Mouse (Mus musculus) kidney, postnatal 0 days (tissue): ENCODE data around the gene Msmb. TPM values are rescaled to one million over a fixed set of nuclear protein-coding genes. Genes with fewer than 3 reads are reported as not detected.
"Not testable (repeated sequence)": the region's sequence is repeated elsewhere in the genome, so short reads cannot be mapped to it uniquely, and the experiment has no call there.

Experiments used
- ATAC-seq: fragments of 200-750 bp; cut with Nextera tagmentation; replicated peaks from 2 replicates; pipeline ENCODE4 v1.8.0; 2017; ENCODE audit warnings: low read depth, moderate number of reproducible peaks, moderate TSS enrichment, moderate library complexity; ENCODE audit not compliant: low FRiP score
- DNase-seq: peaks from one replicate; pipeline ENCODE4 v3.0.0-alpha.2; 2016; ENCODE audit warnings: low spot score
- H3K27ac ChIP-seq: fragments of 300-500 bp; sonication (generic); 2 replicates; pipeline ENCODE4 v1.5.1; 2014; ENCODE audit warnings: mild to moderate bottlenecking
- H3K27me3 ChIP-seq: fragments of 300-500 bp; sonication (generic); 2 replicates; pipeline ENCODE4 v1.6.1; 2014; ENCODE audit warnings: low read length, mixed read lengths; ENCODE audit not compliant: insufficient read depth
- H3K36me3 ChIP-seq: fragments of 300-500 bp; sonication (generic); 2 replicates; pipeline ENCODE4 v1.6.1; 2014; ENCODE audit warnings: low read length, mixed read lengths; ENCODE audit not compliant: insufficient read depth
- H3K4me1 ChIP-seq: fragments of 300-500 bp; sonication (generic); replicated peaks from 2 replicates; pipeline ENCODE4 v1.6.1; 2014; ENCODE audit warnings: antibody characterized with exemption, low read length, mixed read lengths; ENCODE audit not compliant: insufficient read depth
- H3K4me2 ChIP-seq: fragments of 300-500 bp; sonication (generic); 2 replicates; pipeline ENCODE4 v1.6.1; 2014; ENCODE audit warnings: mild to moderate bottlenecking, low read length, moderate library complexity, mixed read lengths
- H3K4me3 ChIP-seq: fragments of 300-500 bp; sonication (generic); replicated peaks from 2 replicates; pipeline ENCODE4 v1.5.1; 2014; ENCODE audit warnings: low read depth, low read length
- H3K9ac ChIP-seq: fragments of 300-500 bp; sonication (generic); 2 replicates; pipeline ENCODE4 v1.6.1; 2014; ENCODE audit warnings: low read depth, low read length
- H3K9me3 ChIP-seq: fragments of 300-500 bp; sonication (generic); replicated peaks from 2 replicates; pipeline ENCODE4 v1.6.1; 2016; ENCODE audit warnings: low read length, inconsistent platforms, mixed read lengths
- CTCF ChIP-seq: IDR thresholded peaks from 2 replicates; pipeline ENCODE4 v1.5.1; 2016; ENCODE audit warnings: antibody characterized with exemption, low read depth, mild to moderate bottlenecking, moderate library complexity
- WGBS: fragments of 180-500 bp; shearing (Covaris S2); extraction: QIAGEN DNeasy Blood & Tissue Kit; methylation state at CpG from one replicate; pipeline ENCODE4 v1.1.7; 2014; 5-methylcytosine and 5-hydroxymethylcytosine counted together
- polyA plus RNA-seq: library from polyadenylated mRNA; unstranded; fragments of >200 nt; fragmentation: Nextera tagmentation; extraction: Ambion mirVana; gene quantifications from 2 replicates; pipeline ENCODE4 v1.2.1, GENCODE M21; 2015

The Msmb gene
- polyA plus RNA-seq, 1 experiment from 2014 or later, result not detected

GRCm38 (mm10) chr14:32103556-32103955 lies 38.3 kb upstream of the Msmb start:
- TF ChIP-seq CTCF, result no peak
- H3K27ac ChIP-seq, result no peak overlapping the region
- H3K9me3 ChIP-seq, result no peaks in the 10 kb centered on the region
- no peaks in the 10 kb centered on the region for H3K27me3 ChIP-seq
- 86% methylated on average over 4 of the region's 4 CpGs for WGBS
- H3K4me1 ChIP-seq, result no peaks in the 10 kb centered on the region
- H3K36me3 ChIP-seq, result peaks cover 19% of the 10 kb centered on the region
- DNase-seq (no peak), ATAC-seq (no peak)
- no peak overlapping the region for H3K4me2 ChIP-seq
- H3K4me3 ChIP-seq, result no peak overlapping the region
- no peak overlapping the region for H3K9ac ChIP-seq

GRCm38 (mm10) chr14:32105663-32106062 lies 36.2 kb upstream of the Msmb start:
- H3K9me3 ChIP-seq, result no peaks in the 10 kb centered on the region
- peak; percentile 68; the same call in 1 of the 2 replicates for ATAC-seq
- H3K4me3 ChIP-seq, result no peak overlapping the region
- H3K27me3 ChIP-seq, result no peaks in the 10 kb centered on the region
- no peak overlapping the region for H3K4me2 ChIP-seq
- WGBS, result 48% methylated on average over 7 of the region's 7 CpGs
- H3K27ac ChIP-seq, result peak overlapping the region; percentile 36; the same call in 1 of the 2 replicates
- H3K9ac ChIP-seq, result no peak overlapping the region
- no peaks in the 10 kb centered on the region for H3K4me1 ChIP-seq
- DNase-seq, result no peak
- no peaks in the 10 kb centered on the region; the same call in 1 of the 2 replicates for H3K36me3 ChIP-seq
- no peak for TF ChIP-seq CTCF

- no peaks in the 10 kb centered on the region for H3K36me3 ChIP-seq
- H3K4me1 ChIP-seq, result no peaks in the 10 kb centered on the region
- H3K9me3 ChIP-seq, result no peaks in the 10 kb centered on the region
- no peak overlapping the region for H3K9ac ChIP-seq
- ATAC-seq, result no peak
- no peak for TF ChIP-seq CTCF
- H3K4me2 ChIP-seq, result no peak overlapping the region
- no peak for DNase-seq
- H3K27me3 ChIP-seq, result no peaks in the 10 kb centered on the region
- no peak overlapping the region for H3K4me3 ChIP-seq
- 90% methylated on average over 4 of the region's 4 CpGs for WGBS
- no peak overlapping the region for H3K27ac ChIP-seq
Observed at GRCm38 (mm10) chr14:32106911-32107310, 34.9 kb upstream of the Msmb start.

- 90% methylated on average over 10 of the region's 10 CpGs for WGBS
Observed at GRCm38 (mm10) chr14:32112124-32112523, 29.7 kb upstream of the Msmb start.

GRCm38 (mm10) chr14:32120940-32121919 lies 20.6 kb upstream of the Msmb start:
- TF ChIP-seq CTCF, result no peak
- H3K27ac ChIP-seq, result peak overlapping the region; percentile 47

More at GRCm38 (mm10) chr14:32112124-32112523, 29.7 kb upstream of the Msmb start:
- not testable (repeated sequence) for H3K9ac ChIP-seq, ATAC-seq, H3K4me3 ChIP-seq, H3K27ac ChIP-seq, H3K36me3 ChIP-seq, H3K4me2 ChIP-seq, H3K27me3 ChIP-seq, DNase-seq, H3K4me1 ChIP-seq, H3K9me3 ChIP-seq

GRCm38 (mm10) chr14:32121920-32122315 lies 19.9 kb upstream of the Msmb start:
- TF ChIP-seq CTCF, result peak; percentile 66
- H3K27me3 ChIP-seq, result no peaks in the 10 kb centered on the region
- H3K36me3 ChIP-seq, result no peaks in the 10 kb centered on the region
- WGBS, result 38% methylated on average over 2 of the region's 2 CpGs
- no peak overlapping the region for H3K4me2 ChIP-seq
- no peak overlapping the region for H3K9ac ChIP-seq
- no peak overlapping the region for H3K27ac ChIP-seq
- H3K4me1 ChIP-seq, result no peaks in the 10 kb centered on the region
- ATAC-seq (no peak), DNase-seq (peak; percentile 28)
- no peak overlapping the region for H3K4me3 ChIP-seq
- H3K9me3 ChIP-seq, result no peaks in the 10 kb centered on the region

More at GRCm38 (mm10) chr14:32120940-32121919, 20.6 kb upstream of the Msmb start:
- Histone ChIP-seq H3K4me3 (no peak overlapping the region), H3K27me3 (no peaks in the 10 kb centered on the region), H3K9me3 (no peaks in the 10 kb centered on the region), H3K4me1 (no peaks in the 10 kb centered on the region), H3K4me2 (no peak overlapping the region), H3K9ac (no peak overlapping the region), H3K36me3 (no peaks in the 10 kb centered on the region)
- peak; percentile 64 for DNase-seq
- WGBS, result 32% methylated on average over 11 of the region's 11 CpGs
- no peak for ATAC-seq
